Mouse (Mus musculus) stomach, embryonic 16.5 days (tissue): ENCODE measurements at regions not wholly inside any gene's neighbourhood (a gene's known extent, or its start where the extent isn't known, plus 50 kb on each side); places are given as distances from the start of the nearest gene placed in this dataset.

Experiments used
- ATAC-seq: fragments of 200-750 bp; cut with Nextera tagmentation; 2 replicates; pipeline ENCODE4 v1.8.0; 2017; ENCODE audit warnings: moderate number of reproducible peaks, moderate TSS enrichment; ENCODE audit not compliant: insufficient read depth, low FRiP score
- H3K27ac ChIP-seq: fragments of 300-500 bp; sonication (generic); 2 replicates; pipeline ENCODE4 v1.5.1; 2014; ENCODE audit warnings: low read length
- H3K27me3 ChIP-seq: fragments of 300-500 bp; sonication (generic); 2 replicates; pipeline ENCODE4 v1.6.1; 2014; ENCODE audit warnings: low read length, control low read depth, mixed read lengths; ENCODE audit not compliant: control insufficient read depth, insufficient read depth
- H3K36me3 ChIP-seq: fragments of 300-500 bp; sonication (generic); 2 replicates; pipeline ENCODE4 v1.6.1; 2014; ENCODE audit warnings: low read length; ENCODE audit not compliant: control insufficient read depth, insufficient read depth
- H3K4me1 ChIP-seq: fragments of 300-500 bp; sonication (generic); 2 replicates; pipeline ENCODE4 v1.6.1; 2014; ENCODE audit warnings: low read length, control low read depth, mixed read lengths; ENCODE audit not compliant: control insufficient read depth, insufficient read depth
- H3K4me2 ChIP-seq: fragments of 300-500 bp; sonication (generic); 2 replicates; pipeline ENCODE4 v1.6.1; 2014; ENCODE audit warnings: low read depth, low read length, mixed read lengths
- H3K4me3 ChIP-seq: fragments of 300-500 bp; sonication (generic); replicated peaks from 2 replicates; pipeline ENCODE4 v1.5.1; 2014; ENCODE audit warnings: mild to moderate bottlenecking, low read length
- H3K9ac ChIP-seq: fragments of 300-500 bp; sonication (generic); 2 replicates; pipeline ENCODE4 v1.6.1; 2014; ENCODE audit warnings: low read length
- H3K9me3 ChIP-seq: fragments of 300-500 bp; sonication (generic); replicated peaks from 2 replicates; pipeline ENCODE4 v1.6.1; 2016; ENCODE audit warnings: low read length, control low read depth; ENCODE audit not compliant: control insufficient read depth
- WGBS: fragments of 180-500 bp; shearing (Covaris S2); extraction: QIAGEN DNeasy Blood & Tissue Kit; methylation state at CpG from one replicate; pipeline ENCODE4 v1.1.7; 2014; 5-methylcytosine and 5-hydroxymethylcytosine counted together

- H3K4me2 ChIP-seq = no peak overlapping the region
- WGBS = 81% methylated on average over 6 of the region's 6 CpGs
- no peak overlapping the region for H3K9ac ChIP-seq
- H3K4me1 ChIP-seq = no peaks in the 10 kb centered on the region
- H3K9me3 ChIP-seq = no peaks in the 10 kb centered on the region
- H3K36me3 ChIP-seq = no peaks in the 10 kb centered on the region
- no peak overlapping the region for H3K4me3 ChIP-seq
- H3K27ac ChIP-seq = no peak overlapping the region
- no peaks in the 10 kb centered on the region for H3K27me3 ChIP-seq
- no peak for ATAC-seq
Measured at GRCm38 (mm10) chr15:5312231-5312630, 68.2 kb upstream of the Ptger4 start.

GRCm38 (mm10) chr15:5310035-5310434, 66.0 kb upstream of the Ptger4 start:
- Histone ChIP-seq H3K4me2 (no peak overlapping the region), H3K9me3 (no peaks in the 10 kb centered on the region), H3K9ac (no peak overlapping the region), H3K36me3 (no peaks in the 10 kb centered on the region), H3K27me3 (no peaks in the 10 kb centered on the region), H3K4me1 (no peaks in the 10 kb centered on the region), H3K4me3 (no peak overlapping the region), H3K27ac (no peak overlapping the region)
- ATAC-seq = no peak
- 87% methylated on average over 3 of the region's 3 CpGs for WGBS

- Histone ChIP-seq H3K27ac (no peak overlapping the region), H3K4me1 (no peaks in the 10 kb centered on the region), H3K27me3 (no peaks in the 10 kb centered on the region), H3K4me2 (no peak overlapping the region), H3K9ac (no peak overlapping the region), H3K36me3 (no peaks in the 10 kb centered on the region), H3K9me3 (no peaks in the 10 kb centered on the region), H3K4me3 (no peak overlapping the region)
- no peak for ATAC-seq
- WGBS = 63% methylated on average over 2 of the region's 2 CpGs
Measured at GRCm38 (mm10) chr15:5302403-5302802, 58.4 kb upstream of the Ptger4 start.

- H3K36me3 ChIP-seq = no peaks in the 10 kb centered on the region
- H3K27ac ChIP-seq = no peak overlapping the region
- no peaks in the 10 kb centered on the region for H3K4me1 ChIP-seq
- H3K27me3 ChIP-seq = no peaks in the 10 kb centered on the region
- ATAC-seq = no peak
- H3K9me3 ChIP-seq = no peaks in the 10 kb centered on the region
- no peak overlapping the region for H3K4me2 ChIP-seq
- WGBS = 41% methylated on average over 1 of the region's 1 CpGs
- H3K4me3 ChIP-seq = no peak overlapping the region
- H3K9ac ChIP-seq = no peak overlapping the region
Measured at GRCm38 (mm10) chr15:5299807-5300206, 55.8 kb upstream of the Ptger4 start.

GRCm38 (mm10) chr15:5296949-5297348, 53.0 kb upstream of the Ptger4 start:
- Histone ChIP-seq H3K36me3 (no peaks in the 10 kb centered on the region), H3K27ac (no peak overlapping the region), H3K4me3 (no peak overlapping the region), H3K9ac (no peak overlapping the region), H3K4me1 (no peaks in the 10 kb centered on the region), H3K9me3 (no peaks in the 10 kb centered on the region), H3K27me3 (no peaks in the 10 kb centered on the region), H3K4me2 (no peak overlapping the region)
- 85% methylated on average over 2 of the region's 2 CpGs for WGBS
- no peak for ATAC-seq
